Mouse (Mus musculus) CD4-positive, CD25-positive, alpha-beta regulatory T cell, adult 2 months (primary cell): ENCODE measurements around the gene Fshr.
"Not testable (repeated sequence)": the region's sequence is repeated elsewhere in the genome, so short reads cannot be mapped to it uniquely, and the experiment has no call there.

ENCODE experiments used
- DNase-seq: peaks from one replicate; pipeline ENCODE4 v3.0.0-alpha.2; 2012; ENCODE audit warnings: low read depth, low spot score

The Fshr gene

DNA sequence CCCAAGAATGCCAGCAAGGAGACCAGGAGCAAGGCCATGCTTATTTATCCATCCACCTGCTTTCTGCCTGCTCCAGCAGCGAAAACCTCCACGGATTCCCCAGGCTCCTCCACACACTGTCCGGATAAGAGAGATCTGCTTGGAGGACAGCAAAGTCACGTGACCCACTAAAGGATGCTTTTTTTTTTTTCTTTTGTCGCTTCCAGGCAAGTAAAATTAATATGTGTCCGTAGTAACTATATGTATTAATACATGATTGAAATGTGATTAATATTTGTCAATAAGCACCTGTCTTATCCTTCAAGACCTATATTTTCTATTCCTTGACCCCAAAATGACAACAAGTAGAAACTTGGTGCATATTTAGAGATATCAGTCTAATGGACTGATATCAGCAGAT lies at the start of gene Fshr:
Gene Fshr, minus strand, starts transcription at position 101 of the 400 bp plus-strand sequence.
- no peak for DNase-seq

DNA sequence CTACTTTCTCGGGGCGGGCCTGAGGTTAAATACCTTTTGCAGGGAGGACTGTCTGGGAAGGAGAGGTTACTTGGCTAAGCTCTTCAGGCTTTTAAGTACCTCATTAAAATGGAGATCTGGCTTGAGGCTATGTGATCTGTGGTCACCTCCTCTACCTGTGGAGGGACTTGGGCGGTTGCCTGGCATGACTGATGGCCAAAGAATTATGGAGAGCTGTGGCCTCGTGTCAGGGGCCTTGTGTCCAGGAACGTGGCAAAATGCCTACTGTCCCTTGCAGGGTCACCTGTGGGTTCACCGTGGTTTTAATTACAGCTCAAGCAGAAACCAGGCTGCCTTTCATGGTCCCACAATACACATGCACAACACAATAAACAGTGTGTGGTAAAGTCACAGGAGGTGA lies 1.7 kb upstream of the Fshr start:
- DNase-seq = no peak

DNA sequence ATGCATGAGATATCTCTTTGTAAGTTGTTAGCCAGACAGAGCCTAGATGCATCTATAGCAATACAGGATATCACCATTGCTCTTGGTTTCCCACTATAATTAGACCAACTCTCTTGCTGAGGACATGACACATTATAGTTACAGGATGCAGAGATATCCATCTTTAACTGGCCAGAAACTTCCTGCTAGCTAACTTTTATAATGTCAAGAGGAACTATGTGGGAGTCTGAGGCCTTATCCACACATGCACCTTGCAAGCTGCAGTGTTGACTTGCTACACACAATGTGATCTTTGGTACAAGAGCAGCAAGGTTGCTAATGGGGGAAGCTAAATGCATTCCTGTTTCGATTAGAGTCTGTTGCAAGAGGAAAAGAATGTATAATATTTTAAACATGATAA lies 26.9 kb downstream of the Fshr start:
- DNase-seq = no peak

DNA sequence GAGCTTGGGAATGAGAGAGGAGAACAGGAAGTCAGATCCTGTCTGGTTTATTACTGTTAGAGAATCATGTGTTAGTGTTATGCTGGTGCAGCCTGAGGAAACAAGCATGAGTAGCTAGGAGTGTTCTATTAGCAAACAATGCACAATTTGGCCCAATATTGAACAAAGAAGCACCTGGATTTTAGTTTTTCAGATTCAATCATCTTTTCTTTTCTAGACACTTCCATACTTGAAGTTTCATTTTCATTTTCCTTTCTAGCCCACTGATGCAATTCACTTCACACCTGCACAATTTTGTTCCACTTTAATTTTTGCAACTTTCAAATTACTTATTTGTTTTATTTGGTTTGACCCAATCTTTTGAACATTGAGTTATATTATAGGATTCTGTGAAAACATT lies 35.7 kb downstream of the Fshr start:
- DNase-seq = no peak

DNA sequence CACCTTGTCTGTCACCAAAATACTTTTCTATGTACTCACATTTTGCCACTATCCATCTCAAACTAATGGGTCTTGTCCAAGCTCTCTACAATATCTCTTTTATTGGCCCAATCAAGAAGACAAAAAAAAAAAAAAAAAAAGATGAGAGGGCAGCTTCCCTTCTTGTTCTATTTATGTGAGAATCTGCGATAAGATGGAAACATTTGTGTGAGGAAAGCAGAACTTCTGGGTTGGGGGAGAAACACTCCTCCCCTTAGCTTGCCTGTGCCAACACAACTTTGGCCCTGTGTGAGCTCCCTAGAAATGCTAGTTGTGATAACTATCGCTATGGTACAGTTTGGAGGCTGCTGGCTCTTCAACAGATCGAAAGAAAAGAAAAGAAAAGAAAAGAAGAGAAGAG lies 38.0 kb downstream of the Fshr start:
- DNase-seq = no peak

DNA sequence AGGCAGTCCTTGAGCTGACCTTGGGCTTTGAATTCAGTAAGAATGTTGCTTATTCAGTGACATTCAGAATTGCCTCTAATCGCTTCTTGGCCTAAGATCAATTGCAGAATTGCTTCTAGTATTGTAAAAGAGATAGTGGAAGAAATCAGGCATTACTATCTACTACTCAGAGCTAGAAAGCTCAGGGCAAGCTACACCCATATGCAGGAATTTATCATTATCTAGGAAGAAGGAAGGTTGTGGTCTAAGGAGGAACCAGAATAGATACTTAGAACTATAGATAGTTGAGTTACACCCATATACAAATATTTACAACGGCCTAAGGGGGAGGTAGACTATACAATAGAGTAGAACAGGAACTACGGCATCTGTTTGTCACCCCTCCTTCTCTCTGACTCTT lies 41.1 kb downstream of the Fshr start:
- not testable (repeated sequence) for DNase-seq

DNA sequence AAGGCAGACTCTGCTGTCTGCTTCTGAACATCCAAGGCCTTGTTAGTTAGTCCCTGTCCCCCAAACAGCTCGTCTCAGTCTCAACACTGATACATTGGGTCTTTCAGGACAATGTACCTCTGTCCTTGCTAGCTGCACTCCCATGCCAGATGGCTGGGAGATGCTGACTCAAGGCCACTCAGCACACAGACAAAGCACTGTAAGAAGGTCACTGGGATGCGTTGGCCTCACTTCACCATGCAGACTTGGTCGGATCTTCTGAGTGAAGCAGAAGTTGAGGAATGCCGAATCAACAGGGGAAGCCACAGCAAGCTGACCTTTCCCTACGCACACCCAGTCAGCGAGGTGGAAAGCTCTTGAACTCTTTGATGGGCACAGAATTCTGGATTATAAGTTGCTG lies 55.7 kb downstream of the Fshr start:
- DNase-seq = no peak

DNA sequence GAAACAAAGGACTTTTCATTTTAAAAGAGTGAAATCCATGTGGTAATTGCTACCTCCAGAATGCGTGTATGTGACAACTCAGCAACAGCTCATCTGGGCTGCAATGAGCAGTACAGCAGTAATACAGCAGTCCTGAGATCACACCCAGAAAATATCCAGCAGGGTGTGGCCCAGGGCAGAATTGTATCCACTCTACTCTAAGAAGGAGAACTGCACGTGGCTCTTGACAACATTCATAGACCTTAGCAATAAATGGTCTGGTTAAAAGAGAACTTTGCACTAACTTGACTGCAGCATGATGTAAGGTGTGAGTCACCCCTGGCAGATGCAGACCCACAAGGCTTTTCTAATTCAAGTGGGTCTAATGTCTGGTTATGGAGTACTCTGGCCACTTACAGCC lies 80.5 kb downstream of the Fshr start:
- no peak for DNase-seq

DNA sequence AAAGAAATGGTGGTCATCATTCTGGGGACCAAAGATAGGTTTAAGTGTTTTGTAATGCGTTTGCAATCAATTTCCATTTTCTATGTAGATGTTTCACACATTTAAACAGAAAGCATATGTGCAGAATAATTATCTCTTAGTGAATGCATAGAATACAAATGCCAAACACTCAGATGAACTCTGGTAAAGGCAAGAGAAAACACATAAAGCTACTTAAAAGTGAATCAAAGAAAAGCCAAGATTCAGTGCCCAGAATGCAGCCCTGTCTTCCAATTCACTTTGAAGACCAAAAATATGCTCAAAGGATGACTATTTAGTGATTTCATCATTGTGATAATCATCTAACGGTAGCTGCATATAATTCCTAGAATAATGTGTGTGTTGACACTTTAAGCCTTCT lies 81.2 kb downstream of the Fshr start:
- DNase-seq = no peak

DNA sequence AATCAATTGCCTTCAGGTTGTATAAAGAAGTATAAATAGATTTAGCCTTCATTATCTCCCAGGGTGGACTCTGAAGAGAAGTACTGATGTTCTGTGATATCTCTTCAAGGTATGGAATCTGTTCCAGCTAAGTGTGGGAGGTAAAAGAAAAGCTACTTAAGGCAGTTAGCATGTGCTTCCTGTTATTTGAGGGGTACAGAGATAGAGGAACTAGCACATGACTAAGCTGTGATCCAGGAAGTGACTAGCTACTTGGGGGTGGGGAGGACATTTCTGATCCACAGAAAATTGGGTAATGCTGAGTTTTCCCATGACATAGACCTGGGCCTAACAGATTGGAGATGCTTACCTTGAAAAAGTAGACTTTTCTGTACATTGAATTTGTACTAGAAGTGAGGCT lies 86.5 kb downstream of the Fshr start:
- no peak for DNase-seq

DNA sequence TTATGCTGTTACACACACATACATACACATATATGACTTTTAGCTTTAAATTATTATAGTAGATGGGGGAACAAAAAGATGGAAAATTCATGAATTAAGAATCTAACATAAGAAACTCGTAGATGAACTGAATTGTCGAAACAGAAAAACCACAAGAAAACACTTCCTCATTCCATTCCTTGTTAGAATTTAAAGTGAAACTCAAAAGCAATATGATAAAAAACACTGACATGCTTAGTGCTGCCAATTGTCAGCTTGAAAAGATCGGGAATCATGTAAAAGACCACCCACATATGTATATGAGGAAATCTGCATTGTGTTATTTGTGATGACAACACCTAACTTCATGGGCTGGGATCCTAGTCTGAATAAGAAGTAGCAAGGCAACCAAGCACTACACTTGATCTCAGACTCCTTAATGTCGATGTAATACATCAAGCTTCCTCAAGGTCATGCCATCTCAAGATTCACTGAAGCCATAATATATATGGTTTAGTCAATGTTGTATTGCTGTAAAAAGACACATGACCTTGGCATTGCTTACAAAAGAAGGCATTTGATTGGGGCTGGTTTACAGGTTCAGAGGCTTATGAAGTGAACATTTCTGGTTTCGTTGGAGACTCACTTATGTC lies 99.6 kb downstream of the Fshr start:
- no peak for DNase-seq

DNA sequence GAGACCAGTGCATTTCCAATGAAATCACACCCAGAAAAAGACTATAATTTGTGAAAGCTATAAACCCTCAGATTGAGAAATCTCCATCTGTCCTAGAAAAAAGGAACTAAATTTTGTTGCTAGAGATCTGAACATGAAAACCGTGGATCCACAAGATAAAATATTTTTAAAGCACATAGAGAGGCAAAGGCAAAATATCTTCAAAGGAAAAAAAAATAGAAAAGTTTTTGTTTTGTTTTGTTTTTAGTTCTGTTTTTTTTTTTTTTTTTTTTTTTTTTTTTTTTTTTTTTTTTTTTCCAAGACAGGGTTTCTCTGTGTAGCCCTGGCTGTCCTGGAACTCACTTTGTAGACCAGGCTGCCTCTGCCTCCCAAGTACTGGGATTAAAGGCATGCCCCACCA lies 100.7 kb downstream of the Fshr start:
- DNase-seq = not testable (repeated sequence)

DNA sequence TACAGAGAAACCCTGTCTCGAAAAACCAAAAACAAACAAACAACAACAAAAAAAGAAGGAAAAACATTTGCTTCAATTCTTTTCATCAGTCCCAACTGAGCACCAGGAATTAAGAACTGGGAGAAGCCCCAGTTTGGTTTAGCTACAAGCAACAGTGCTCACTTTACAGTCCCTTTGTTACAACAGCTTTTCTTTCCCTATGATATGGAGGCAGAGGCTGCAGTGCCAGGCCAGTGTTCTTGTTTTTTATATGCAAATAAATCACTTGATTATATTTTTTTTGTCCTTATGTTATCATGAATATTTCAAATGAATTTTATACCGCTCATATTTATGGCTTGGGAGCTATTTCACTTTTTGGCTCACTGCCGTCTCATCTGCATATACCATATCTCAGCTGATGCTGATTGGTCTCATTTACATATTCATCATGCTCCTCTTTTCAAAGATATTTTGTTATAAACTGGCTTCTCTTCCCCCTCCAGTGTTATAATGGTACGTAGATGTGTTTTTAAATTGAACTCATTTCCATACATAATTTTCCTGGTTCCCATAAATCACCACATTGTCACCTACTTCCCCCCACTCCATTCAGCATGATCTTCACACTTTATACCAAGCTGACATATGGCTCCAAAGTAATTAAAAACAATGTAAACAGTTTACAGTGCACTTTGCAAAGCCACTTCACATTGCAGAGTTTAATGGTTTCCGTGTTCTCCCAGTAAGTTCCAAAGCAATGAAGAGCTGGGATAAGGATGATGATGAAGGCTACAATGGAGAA lies 110.6 kb downstream of the Fshr start:
- no peak for DNase-seq

DNA sequence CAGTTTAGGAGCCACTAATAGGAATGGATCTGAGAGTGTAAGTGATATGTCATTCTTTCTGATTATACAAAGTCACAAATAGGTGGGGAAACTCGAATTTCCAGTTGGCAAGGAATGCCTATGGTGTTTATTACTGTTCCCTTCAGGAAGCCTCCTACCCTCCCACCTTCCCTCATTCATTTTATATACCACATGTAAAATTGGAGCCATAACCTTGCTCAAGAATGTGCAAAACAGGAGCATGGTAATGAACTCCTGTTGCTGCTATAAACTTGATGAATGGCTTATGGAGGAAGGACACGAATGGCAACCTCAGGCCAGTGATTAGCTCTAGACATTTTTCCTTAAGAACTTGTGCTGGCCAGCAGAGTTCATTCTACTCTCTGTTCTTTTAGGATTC lies 117.6 kb downstream of the Fshr start:
- DNase-seq = no peak

DNA sequence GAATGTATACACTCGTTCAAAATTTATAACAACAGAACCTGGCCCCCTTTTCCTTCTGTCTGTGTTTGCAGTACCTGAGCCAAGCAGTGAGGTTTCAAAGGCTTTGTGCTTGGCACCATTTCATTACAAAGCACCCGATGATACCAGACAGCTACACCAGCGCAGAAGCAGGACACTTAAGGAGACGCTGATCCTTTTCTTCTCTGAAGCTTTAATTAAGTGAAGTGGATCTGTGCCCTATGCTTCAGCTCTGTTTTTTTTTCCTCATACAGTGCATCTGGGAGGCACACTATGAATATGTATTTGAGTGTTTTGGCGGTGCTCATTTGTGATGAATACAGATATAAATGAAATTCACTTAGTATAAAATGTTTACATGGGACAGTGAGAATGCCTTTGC lies 120.8 kb downstream of the Fshr start:
- no peak for DNase-seq

DNA sequence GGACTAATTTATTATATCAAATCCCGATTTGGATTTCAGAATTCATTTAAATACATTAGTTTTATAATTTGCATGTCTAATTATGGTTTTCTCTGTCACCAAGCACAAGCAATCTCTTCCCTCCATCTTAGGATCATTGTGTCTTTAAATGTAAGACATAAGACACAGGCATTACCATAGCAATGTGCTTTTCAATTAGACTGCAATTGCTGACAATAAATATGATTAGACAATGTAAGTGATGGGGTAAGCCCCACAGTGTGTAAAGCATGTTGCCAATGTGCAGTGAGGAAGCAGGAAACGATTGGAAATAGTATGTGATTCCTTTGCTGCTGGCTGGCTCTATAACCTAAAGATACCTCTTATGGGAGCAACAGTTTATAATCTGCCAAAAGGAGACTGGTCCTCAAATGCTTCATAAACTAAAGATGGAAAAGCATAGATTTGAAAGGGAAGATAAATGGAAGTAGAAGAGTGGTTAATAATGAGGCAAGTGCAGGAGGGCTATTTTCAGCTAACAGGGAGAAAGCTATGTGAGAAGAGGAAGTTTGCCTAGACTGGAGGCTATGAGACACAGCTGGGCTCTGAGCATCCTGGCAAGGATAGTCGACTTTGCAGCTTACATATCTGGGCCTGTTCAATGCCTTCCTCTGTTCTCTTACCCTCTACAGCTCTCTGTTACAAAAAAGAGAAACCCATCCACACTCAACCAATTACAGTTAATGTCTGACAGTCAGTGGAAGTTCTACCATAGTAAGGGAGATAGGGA lies 136.0 kb downstream of the Fshr start:
- no peak for DNase-seq

DNA sequence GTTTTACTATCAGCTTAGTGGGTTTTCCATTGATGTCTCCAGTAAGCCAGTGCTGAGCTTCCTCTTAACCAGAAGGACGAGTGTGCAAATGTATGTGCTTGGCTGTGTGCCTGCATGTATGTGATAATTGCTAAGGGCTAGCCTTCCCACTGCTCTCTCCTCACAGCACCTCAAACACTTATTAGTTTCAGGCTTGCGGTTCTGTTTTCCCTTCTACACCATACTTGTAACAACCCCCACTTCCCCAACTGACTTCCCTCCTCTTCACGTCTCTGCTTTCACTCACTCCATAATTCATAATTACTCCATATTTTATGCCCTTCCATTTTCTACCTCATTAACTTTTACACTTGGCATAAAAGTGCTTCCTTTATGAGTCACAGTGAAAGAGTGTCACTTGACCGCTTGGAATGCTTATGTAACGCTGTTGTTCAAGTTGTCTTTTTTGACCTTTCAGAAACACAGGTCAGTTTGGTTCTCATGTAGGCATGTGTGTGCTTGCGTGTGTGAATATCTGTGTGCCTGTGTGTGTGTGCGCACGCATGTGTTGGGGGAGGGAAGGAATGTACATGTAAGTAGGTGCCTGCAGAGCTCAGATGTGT lies 138.0 kb downstream of the Fshr start:
- DNase-seq = no peak

DNA sequence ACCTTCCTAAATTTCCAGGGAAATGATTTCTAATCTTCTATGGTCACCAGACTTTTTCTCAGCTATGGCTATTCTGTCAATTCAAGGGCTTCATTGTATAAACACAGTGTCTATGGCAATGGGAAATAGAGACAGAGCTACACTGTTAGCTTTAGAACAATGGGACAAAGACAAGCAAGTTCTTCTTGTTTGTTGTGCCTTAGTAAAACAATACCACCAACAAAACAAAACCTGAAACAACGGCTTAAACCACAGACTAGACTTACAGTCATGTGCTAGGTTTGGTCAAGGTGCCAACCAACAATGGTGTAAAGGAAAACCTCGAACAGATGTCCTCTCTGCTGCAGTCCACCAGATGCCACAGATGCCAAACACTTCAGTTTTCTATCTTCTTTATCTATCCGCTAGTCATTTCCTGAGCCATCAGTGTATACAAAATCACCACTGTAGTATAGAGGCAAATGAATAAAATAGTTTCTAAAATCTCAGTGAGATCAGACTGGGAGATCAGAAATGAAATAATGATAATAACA lies 149.4 kb downstream of the Fshr start:
- no peak for DNase-seq

DNA sequence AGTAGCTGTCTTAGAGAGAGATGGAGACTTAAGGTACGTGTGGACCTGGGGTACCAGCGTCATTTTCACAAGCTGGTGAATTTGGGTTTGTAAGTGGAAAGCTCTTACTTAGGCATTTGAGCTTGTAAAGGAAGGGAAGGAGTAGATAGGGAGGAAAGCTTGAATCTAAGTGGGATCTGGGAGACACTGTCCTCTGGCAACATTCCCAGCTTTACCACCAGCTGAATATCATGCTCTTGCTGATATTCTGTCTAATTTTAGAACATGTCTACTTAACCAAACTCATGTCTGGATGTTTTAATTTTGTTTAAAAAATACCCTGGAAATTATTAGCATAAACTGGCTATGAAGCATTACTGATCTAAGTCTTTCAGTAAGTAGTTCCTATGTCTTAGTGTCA lies 151.4 kb downstream of the Fshr start:
- no peak for DNase-seq

DNA sequence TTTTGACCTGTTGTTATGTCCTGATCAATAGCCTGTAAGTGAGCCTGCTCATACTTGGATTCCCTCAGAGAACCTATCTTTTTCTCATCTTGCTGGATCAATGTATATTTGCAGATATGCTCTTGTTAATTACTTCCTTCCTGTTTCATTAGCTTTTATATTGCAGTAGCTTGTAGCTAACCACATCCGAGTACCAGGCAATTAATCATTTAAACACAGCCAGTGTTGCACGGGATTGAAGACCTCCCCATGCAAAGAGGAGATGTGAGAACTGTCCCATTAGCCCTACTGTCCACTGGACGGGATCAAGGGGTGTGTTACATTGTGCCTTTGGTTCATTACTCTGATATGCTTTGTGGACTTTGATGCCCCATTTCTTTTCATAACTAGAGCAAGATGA lies 154.5 kb downstream of the Fshr start:
- no peak for DNase-seq

DNA sequence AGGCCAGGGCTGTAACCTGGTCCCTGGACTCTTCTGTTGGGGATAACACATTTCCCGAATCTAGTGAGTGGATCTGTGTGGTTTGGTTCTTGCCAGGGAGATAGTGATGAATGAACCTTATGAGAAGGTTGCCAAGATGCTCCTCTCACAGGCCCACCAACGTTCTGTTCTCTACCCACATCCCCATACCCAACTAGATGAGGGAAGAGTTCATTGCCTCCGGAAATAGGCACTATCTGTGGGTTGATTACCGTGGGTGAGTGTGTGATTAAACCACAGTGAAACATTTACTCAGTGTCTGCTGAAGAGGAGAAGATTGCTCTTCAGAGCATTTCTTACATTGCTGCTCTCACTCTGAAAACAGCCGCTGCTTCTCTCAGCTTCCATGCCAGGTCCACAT lies 163.8 kb downstream of the Fshr start:
- DNase-seq = no peak

DNA sequence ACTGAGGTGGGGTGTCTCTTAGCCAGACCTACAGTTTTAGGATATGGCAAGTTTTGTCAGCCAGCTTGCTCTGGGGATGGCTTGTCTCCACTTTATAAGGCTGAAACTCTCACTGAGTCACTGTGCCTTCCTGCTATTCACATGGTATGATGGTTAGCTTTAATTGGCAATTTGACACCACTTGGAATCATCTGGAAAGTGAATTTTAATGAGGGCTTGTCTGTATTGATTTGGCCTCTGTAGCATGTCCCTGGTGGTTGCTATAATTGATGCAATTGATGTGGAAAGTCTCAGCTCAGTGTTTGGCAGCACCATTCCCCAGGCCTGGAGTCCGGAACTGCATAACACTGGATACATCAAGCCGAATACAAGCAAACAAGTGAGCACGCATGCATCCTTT lies 164.4 kb downstream of the Fshr start:
- no peak for DNase-seq
